Mouse (Mus musculus): ENCODE data around the gene Rgs13.

DNA sequence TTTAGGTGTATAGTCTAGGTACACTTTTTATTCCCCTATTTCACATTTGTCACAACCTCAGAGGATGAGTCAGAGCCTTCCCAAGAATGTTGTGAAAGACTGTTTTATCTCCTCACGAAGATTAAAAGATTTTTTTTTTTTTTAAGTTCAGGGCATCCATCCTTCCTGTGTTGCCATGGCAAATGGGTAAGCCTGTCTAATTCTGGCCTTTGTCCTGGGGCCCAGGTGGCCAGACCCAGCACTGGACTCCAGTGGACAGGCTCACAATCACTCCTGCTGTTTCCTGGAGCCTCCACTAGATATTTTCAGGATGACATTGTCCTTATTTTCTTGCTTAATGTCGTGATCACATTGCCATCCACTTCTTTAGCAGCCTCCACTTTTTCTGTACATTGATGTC, 57.7 kb downstream of the Rgs13 start:
- no peak for TF ChIP-seq POLR2A (IDR thresholded peaks at IDR 0.05; ENCODE audit: borderline replicate concordance, control insufficient read depth, low read depth, low read length)
- no peak for TF ChIP-seq CTCF (IDR thresholded peaks at IDR 0.05; ENCODE audit: control insufficient read depth, insufficient read depth, low read length)
